Mouse (Mus musculus) midbrain, embryonic 12.5 days (tissue): ENCODE measurements around the gene Gpr156. TPM values are rescaled to one million over a fixed set of nuclear protein-coding genes. Genes with fewer than 3 reads are reported as not detected.

Experiments
- polyA plus RNA-seq: library from polyadenylated mRNA; unstranded; fragments of >200 nt; fragmentation: Nextera tagmentation; extraction: Ambion mirVana; gene quantifications from 2 replicates; pipeline ENCODE4 v1.2.1, GENCODE M21; 2016

Gpr156 gene
- polyA plus RNA-seq, 1 experiment from 2014 or later, result 6.8 TPM

Other genes starting within 250 kb of the Gpr156 start
- gene Fstl1, start 139.6 kb upstream of the Gpr156 start, polyA plus RNA-seq, result 169 and 215 TPM in 2 replicates
- 0.27 and 0.63 TPM in 2 replicates for gene Gm36028, start 55.4 kb upstream of the Gpr156 start, polyA plus RNA-seq
- 53.8 and 59.2 TPM in 2 replicates for gene Lrrc58, start 48.1 kb upstream of the Gpr156 start, polyA plus RNA-seq
- gene Gsk3b, start 172.5 kb downstream of the Gpr156 start, polyA plus RNA-seq, result 145 and 156 TPM in 2 replicates